Mouse (Mus musculus): Measurements from ENCODE around the gene Pola2. TPM values are rescaled to one million over a fixed set of nuclear protein-coding genes. Genes with fewer than 3 reads are reported as not detected.
A peak's percentile ranks its signal among the peaks of the same experiment; 100 is the strongest.

The Pola2 gene
- polyA plus RNA-seq, 1 experiment, result 32.7 TPM

GRCm38 (mm10) chr19:5929634-5930596 lies 34.1 kb downstream of the Pola2 start:
- peak; percentile 62 for DNase-seq
- no peak overlapping the region for H3K4me3 ChIP-seq (replicated peaks; ENCODE audit: extremely low read depth, low read depth, low read length)
- no peak for TF ChIP-seq CTCF (IDR thresholded peaks at IDR 0.05; ENCODE audit: insufficient read depth, low read length)
- peak; percentile 38; the same call in 1 of the 2 replicates for TF ChIP-seq POLR2A (IDR thresholded peaks at IDR 0.05; ENCODE audit: borderline replicate concordance, extremely low read depth, low read depth, low read length)
- peaks cover 11% of the 10 kb centered on the region for H3K4me1 ChIP-seq (ENCODE audit: control insufficient read depth, insufficient read depth, low read length)
- 27% methylated on average over 14 of the region's 14 CpGs for WGBS

- no peak for TF ChIP-seq POLR2A (IDR thresholded peaks at IDR 0.05; ENCODE audit: borderline replicate concordance, extremely low read depth, low read depth, low read length)
- TF ChIP-seq CTCF (IDR thresholded peaks at IDR 0.05; ENCODE audit: insufficient read depth, low read length), result no peak
- Histone ChIP-seq H3K4me3 (replicated peaks; ENCODE audit: extremely low read depth, low read depth, low read length) (no peak overlapping the region), H3K4me1 (ENCODE audit: control insufficient read depth, insufficient read depth, low read length) (peaks cover 11% of the 10 kb centered on the region)
- WGBS, result 47% methylated on average over 3 of the region's 3 CpGs
- DNase-seq, result no peak
Observed at GRCm38 (mm10) chr19:5928546-5928945, 35.5 kb downstream of the Pola2 start.

- H3K4me1 ChIP-seq (ENCODE audit: control insufficient read depth, insufficient read depth, low read length), result peaks cover 11% of the 10 kb centered on the region
- DNase-seq, result no peak
- 68% methylated on average over 6 of the region's 6 CpGs for WGBS
- H3K4me3 ChIP-seq (replicated peaks; ENCODE audit: extremely low read depth, low read depth, low read length), result no peak overlapping the region
- TF ChIP-seq CTCF (IDR thresholded peaks at IDR 0.05; ENCODE audit: insufficient read depth, low read length) (no peak), POLR2A (IDR thresholded peaks at IDR 0.05; ENCODE audit: borderline replicate concordance, extremely low read depth, low read depth, low read length) (no peak)
Observed at GRCm38 (mm10) chr19:5928104-5928503, 35.9 kb downstream of the Pola2 start.

- 79% methylated on average over 8 of the region's 8 CpGs for WGBS
- H3K4me1 ChIP-seq (ENCODE audit: control insufficient read depth, insufficient read depth, low read length), result peaks cover 11% of the 10 kb centered on the region
- TF ChIP-seq POLR2A (IDR thresholded peaks at IDR 0.05; ENCODE audit: borderline replicate concordance, extremely low read depth, low read depth, low read length) (no peak), CTCF (IDR thresholded peaks at IDR 0.05; ENCODE audit: insufficient read depth, low read length) (no peak)
- H3K4me3 ChIP-seq (replicated peaks; ENCODE audit: extremely low read depth, low read depth, low read length), result no peak overlapping the region
- no peak for DNase-seq
Observed at GRCm38 (mm10) chr19:5927532-5927931, 36.5 kb downstream of the Pola2 start.

GRCm38 (mm10) chr19:5927026-5927425 lies 37.0 kb downstream of the Pola2 start:
- Histone ChIP-seq H3K4me1 (ENCODE audit: control insufficient read depth, insufficient read depth, low read length) (peaks cover 13% of the 10 kb centered on the region), H3K4me3 (replicated peaks; ENCODE audit: extremely low read depth, low read depth, low read length) (no peak overlapping the region)
- TF ChIP-seq CTCF (IDR thresholded peaks at IDR 0.05; ENCODE audit: insufficient read depth, low read length) (no peak), POLR2A (IDR thresholded peaks at IDR 0.05; ENCODE audit: borderline replicate concordance, extremely low read depth, low read depth, low read length) (no peak)
- WGBS, result 69% methylated on average over 11 of the region's 11 CpGs
- no peak for DNase-seq

GRCm38 (mm10) chr19:5925311-5925855 lies 38.6 kb downstream of the Pola2 start:
- H3K4me1 ChIP-seq (ENCODE audit: control insufficient read depth, insufficient read depth, low read length), result peaks cover 19% of the 10 kb centered on the region
- no peak for DNase-seq
- peak overlapping the region; percentile 59 for H3K4me3 ChIP-seq (replicated peaks; ENCODE audit: extremely low read depth, low read depth, low read length)
- no peak for TF ChIP-seq POLR2A (IDR thresholded peaks at IDR 0.05; ENCODE audit: borderline replicate concordance, extremely low read depth, low read depth, low read length)
- no peak for TF ChIP-seq CTCF (IDR thresholded peaks at IDR 0.05; ENCODE audit: insufficient read depth, low read length)
- 24% methylated on average over 11 of the region's 11 CpGs for WGBS

- Histone ChIP-seq H3K4me1 (ENCODE audit: control insufficient read depth, insufficient read depth, low read length) (peaks cover 14% of the 10 kb centered on the region), H3K4me3 (replicated peaks; ENCODE audit: extremely low read depth, low read depth, low read length) (peak within 1 kb of the TSS; percentile 94)
- TF ChIP-seq CTCF (IDR thresholded peaks at IDR 0.05; ENCODE audit: insufficient read depth, low read length), result no peak
- TF ChIP-seq POLR2A (IDR thresholded peaks at IDR 0.05; ENCODE audit: borderline replicate concordance, extremely low read depth, low read depth, low read length), result peak; percentile 82; the same call in 1 of the 2 replicates
- WGBS, result under 1% methylated on average over 18 of the region's 18 CpGs
- peak; percentile 92 for DNase-seq
Observed at GRCm38 (mm10) chr19:5924713-5925093, 39.3 kb downstream of the Pola2 start, which contains the start of gene Cdc42ep2. Cdc42ep2 (minus strand) TSS chr19:5924816.

- DNase-seq, result peak; percentile 91
- peak overlapping the region; percentile 94 for H3K4me3 ChIP-seq (replicated peaks; ENCODE audit: extremely low read depth, low read depth, low read length)
- TF ChIP-seq POLR2A (IDR thresholded peaks at IDR 0.05; ENCODE audit: borderline replicate concordance, extremely low read depth, low read depth, low read length) (0 out of 2 replicates have a peak, but pooled peaks have one; percentile 17), CTCF (IDR thresholded peaks at IDR 0.05; ENCODE audit: insufficient read depth, low read length) (peak; percentile 60)
- under 1% methylated on average over 38 of the region's 38 CpGs for whole genome bisulfite sequencing
- H3K4me1 ChIP-seq (ENCODE audit: control insufficient read depth, insufficient read depth, low read length), result peaks cover 8% of the 10 kb centered on the region
Observed at GRCm38 (mm10) chr19:5923990-5924712, 39.9 kb downstream of the Pola2 start.

GRCm38 (mm10) chr19:5922963-5923362 lies 41.0 kb downstream of the Pola2 start:
- DNase-seq, result no peak
- TF ChIP-seq CTCF (IDR thresholded peaks at IDR 0.05; ENCODE audit: insufficient read depth, low read length), result no peak
- TF ChIP-seq POLR2A (IDR thresholded peaks at IDR 0.05; ENCODE audit: borderline replicate concordance, extremely low read depth, low read depth, low read length), result no peak
- Histone ChIP-seq H3K4me3 (replicated peaks; ENCODE audit: extremely low read depth, low read depth, low read length) (no peak overlapping the region), H3K4me1 (ENCODE audit: control insufficient read depth, insufficient read depth, low read length) (peaks cover 8% of the 10 kb centered on the region)
- 79% methylated on average over 3 of the region's 3 CpGs for WGBS

Measured in lung, adult 2 months (tissue).